Mouse (Mus musculus) adrenal gland, postnatal 25 days (tissue): ENCODE data around the gene Spats2. TPM values are rescaled to one million over a fixed set of nuclear protein-coding genes. Genes with fewer than 3 reads are reported as not detected.
"Not testable (repeated sequence)": the region's sequence is repeated elsewhere in the genome, so short reads cannot be mapped to it uniquely, and the experiment has no call there.

Experiments
- DNase-seq: peaks from one replicate; pipeline ENCODE4 v3.0.0; 2021; ENCODE audit warnings: mixed read lengths
- total RNA-seq: library from RNA; stranded (reverse); gene quantifications from 2 replicates; pipeline ENCODE4 v1.2.3, GENCODE M21; 2021

The Spats2 gene
- total RNA-seq, 1 experiment from 2014 or later = 18.7 TPM

DNA sequence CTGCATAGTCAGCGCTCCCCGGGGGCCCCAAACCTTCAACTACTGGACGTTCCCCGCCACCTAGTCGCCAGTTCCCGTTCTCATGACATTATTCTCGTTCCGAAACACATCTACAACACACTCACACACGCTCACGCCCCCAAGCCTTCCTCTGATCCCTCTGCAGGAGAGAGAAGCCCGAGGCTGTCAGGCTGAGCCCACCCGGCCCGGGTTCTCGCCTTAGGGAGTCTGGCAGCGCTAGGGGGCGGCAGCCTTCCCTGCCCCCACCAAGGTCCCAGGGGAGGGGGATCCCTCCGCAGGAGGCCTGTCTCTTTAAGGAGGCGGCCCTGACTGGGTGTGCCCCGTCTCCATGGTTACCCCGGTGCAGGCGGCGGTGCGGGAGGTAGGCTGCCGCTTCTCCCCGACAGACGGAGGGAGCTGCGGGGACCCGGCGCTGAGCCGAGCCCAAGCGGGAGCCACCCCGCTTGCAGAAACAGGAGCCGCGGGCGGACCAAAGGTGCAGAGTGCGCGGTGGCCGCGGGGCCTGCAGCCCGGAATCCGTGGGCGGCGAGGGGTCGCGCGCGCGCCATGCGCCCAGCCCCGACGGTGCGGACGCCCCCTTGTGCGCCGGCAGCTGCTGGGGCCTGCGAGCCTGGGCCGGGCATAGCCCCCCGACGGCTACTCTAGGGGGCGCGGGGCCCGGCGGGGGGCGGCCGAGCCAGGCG lies 98.6 kb downstream of the Spats2 start, which contains the start of gene Kcnh3:
Gene Kcnh3, plus strand, starts transcription at position 654 of the 704 bp plus-strand sequence.
- DNase-seq = peak; percentile 69

DNA sequence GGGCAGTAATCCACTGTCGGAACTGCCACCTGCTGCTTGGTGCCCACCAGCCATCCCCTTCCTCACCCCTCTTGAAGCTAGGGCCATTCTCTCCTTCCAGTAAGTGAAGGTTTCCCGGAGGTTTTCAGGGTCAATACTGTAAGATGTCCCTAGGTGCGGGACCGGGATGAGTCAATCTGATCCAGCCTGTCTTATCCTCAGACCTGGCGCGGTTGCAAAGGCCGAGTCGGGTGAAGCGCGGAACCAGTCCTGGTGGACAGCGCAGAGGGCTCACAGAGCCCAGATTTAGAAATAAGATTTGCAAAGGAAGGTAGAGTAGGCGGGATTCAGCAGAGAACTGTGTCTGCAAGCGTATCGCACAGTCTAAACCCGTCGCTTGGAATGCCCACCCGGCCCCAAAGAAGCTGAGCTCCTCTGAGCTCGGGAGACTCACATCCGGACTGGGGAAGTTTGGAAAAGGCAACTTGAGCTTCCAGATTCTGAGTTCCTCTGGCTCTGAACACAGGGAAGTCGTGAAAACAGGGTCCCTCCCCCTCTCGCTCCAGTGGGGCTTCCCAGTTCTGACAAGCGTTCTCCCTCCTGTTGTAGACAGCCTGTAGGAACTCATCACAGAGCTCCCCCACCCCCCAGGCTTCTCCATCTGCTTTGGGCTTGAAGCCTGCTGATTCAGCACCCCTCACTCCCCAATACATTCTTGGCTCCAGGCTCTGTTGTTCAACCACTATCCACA lies 99.5 kb downstream of the Spats2 start:
- DNase-seq = peak; percentile 29

DNA sequence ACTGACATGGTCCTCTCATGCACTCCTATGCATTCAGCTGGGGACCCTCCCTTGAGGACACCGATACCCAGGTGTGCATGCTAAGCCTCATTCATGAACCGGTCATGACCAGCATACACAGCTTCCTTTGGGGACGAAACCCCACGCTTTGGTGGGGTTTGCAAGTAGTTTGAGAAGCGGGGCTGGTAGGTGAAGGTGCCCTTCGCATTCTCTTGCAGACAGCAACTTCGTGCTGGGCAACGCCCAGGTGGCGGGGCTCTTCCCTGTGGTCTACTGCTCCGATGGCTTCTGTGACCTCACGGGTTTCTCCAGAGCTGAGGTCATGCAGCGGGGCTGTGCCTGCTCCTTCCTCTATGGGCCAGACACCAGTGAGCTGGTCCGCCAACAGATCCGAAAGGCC lies 100.4 kb downstream of the Spats2 start:
- no peak for DNase-seq

DNA sequence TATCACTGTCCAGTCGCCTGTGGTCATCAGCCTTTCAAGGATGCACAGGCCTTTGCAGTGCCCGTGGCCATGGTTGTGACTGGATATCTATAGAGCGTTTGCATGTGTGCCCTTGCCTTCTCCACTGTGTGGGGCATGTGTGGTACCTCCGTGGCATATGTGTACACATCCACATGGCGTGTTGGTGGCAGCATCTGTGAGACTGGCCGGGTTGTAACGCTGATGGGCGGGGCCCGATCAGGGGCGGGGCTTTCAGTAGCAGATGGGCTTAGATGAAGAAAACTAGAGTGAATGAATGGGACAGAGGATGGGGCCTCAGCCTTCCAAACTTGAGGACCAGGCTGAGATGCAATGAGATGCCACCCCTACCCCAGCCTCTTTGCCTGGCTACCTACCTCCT lies 106.3 kb downstream of the Spats2 start:
- no peak for DNase-seq

DNA sequence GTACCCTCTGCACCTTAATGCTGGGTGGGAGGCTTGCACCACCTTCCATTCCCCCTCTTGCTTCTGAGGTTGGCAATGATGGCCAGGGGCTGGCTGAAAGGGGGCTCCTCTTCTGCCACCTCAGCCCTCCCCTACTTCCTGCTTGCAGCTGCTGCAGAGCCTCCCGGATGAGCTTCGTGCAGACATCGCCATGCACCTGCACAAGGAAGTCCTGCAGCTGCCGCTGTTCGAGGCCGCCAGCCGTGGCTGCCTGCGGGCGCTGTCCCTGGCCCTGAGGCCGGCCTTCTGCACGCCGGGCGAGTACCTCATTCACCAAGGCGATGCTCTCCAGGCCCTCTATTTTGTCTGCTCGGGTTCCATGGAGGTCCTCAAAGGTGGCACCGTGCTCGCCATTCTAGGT lies 108.0 kb downstream of the Spats2 start:
- no peak for DNase-seq

DNA sequence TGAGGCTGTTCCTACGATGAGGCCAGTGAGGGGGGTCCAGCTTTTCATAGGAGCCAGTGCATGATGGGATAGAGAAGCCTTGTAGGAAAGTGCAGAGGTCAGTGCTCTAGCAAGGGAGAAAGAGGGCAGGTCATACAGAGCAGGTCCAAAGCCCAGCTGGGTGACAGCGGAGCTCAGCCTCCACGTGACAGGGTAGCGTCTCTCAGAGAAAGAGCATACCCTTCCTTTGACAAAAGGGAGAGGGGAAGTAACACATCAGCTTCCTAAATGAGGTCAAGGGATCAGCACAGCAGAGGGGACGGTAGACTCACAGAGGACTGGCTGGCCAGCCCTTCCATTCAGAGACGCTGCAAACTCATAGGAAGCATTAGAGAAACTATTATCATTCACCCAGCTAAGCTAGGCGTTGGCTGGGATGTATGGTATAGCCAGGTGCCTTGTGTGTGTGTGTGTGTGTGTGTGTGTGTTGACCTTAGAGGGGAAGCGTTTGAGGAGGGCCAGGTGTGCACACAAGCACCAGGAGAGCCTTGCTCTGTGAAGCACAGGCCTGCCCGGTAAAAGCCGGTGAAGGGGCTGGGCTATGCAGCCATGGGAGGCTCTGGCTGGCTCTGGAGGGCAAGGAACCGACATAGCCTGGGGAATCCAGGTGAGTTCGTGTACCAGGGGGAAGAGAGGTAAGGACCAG lies 108.8 kb downstream of the Spats2 start:
- DNase-seq = no peak

DNA sequence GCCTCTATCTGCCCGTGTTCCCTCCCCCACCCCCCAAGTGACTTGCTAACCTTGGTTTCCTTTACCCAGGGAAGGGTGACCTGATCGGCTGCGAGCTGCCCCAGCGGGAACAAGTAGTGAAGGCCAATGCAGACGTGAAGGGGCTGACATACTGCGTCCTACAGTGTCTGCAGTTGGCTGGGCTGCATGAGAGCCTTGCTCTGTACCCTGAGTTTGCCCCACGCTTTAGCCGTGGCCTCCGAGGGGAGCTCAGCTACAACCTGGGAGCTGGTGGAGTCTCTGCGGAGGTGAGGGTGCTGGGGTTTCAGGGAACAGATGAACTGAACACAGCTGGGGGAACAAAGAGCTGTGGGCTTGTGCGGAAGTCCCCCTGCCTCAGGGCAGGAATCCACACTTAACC lies 112.3 kb downstream of the Spats2 start:
- no peak for DNase-seq

DNA sequence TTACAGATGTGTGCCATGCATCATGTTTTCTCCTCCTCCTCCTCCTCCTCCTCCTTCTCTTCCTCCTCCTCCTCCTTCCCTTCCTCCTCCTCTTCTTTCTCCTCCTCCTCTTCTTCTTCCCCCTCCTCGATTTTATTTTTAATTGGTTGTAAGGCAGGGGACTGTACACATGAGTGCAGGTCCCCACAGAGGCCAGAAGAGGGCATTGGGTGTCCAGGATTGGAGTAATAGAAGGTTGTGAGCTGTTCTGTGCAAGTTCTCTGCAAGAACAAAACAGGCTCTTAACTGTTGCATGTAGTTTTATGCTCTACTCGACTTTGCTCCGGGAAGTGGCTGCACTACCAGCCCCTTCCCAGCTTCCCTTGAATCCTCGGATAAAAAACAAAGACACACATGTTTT lies 114.4 kb downstream of the Spats2 start:
- no peak for DNase-seq

DNA sequence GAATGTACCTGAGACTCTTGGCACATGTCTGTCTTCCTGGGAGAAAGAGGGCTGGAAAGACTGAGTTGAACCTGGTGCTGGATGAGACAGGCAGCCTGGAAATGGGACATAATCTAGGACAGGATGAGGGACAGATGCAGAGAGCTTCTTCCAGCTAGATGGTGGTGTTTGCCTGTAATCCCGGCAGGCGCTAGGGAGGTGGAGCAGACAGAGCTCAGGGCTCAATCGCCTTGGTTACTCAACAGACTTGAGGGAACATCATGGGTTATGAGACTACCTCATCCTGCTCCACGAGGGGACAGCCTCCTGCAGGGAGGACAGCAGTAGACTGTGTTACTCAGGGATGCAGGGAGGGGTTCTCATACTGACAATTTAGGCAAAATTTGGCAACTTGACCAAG lies 115.5 kb downstream of the Spats2 start:
- no peak for DNase-seq

DNA sequence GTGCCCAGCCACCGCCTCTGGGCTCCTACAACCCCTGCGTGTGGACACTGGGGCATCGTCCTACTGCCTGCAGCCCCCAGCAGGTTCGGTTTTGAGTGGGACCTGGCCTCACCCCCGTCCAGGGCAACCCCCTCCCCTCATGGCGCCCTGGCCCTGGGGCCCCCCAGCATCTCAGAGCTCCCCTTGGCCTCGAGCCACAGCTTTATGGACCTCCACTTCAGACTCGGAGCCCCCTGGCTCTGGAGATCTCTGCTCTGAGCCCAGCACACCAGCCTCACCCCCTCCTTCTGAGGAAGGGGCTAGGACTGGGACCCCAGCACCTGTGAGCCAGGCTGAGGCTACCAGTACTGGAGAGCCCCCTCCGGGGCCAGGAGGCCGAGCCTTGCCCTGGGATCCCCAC lies 116.3 kb downstream of the Spats2 start:
- DNase-seq = no peak

DNA sequence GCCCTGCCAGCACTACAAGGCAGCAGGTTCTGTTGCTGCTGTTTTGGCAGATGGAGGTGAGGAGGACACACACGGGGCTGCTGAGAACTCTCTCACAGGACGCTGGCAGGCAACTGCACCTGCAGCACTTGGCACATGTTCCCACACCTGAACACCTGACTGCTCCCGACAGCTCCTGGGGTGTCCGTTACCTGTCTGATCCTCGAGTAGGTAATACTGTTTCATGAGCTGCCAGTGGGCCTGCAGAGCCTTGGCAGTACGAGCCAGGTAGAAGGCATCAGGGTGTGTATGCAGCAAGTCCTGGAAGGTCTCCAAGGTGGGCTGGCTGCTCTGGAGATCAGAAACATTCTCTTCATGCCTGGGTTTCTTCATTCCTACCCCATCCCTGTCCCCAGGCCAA lies 121.0 kb downstream of the Spats2 start:
- not testable (repeated sequence) for DNase-seq

DNA sequence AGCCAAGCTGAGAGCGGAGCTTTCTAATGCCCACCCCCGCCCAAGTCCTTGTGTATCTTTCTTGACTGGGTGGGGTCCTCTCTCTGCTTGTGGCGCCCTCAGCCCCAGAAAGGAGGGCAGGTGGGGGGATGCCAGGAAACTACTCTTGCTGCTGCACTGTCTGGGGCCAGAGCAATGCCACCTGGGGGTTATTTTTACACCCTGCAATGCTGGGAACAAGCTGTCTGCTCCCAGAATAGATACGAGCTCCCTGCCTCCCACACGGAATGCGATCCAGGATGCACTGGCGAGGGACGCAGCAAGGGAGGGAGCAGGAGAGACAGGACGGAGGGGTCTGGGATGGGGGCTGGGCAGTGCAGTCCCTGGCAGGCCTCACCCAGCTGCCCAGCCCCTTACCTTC lies 123.3 kb downstream of the Spats2 start:
- no peak for DNase-seq

DNA sequence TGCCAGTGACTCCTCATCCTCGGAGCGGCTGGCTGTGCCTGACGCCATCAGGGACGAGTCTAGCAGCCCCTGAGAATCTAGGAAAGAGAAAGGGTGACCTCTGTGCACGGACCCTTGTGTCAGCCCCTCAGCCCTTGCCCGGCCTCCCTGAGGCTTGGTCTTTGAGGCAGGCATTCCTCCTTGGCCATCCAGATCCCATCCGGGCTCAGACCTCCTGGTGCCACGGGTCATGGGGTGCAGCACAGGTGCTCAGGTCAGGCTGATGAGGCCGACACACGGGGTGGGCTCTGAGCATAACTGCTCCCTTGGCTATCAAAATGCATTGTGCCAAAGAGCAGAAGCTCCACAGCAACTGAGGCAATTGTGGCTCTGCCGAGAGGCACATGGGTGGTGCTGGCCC lies 124.2 kb downstream of the Spats2 start:
- no peak for DNase-seq

DNA sequence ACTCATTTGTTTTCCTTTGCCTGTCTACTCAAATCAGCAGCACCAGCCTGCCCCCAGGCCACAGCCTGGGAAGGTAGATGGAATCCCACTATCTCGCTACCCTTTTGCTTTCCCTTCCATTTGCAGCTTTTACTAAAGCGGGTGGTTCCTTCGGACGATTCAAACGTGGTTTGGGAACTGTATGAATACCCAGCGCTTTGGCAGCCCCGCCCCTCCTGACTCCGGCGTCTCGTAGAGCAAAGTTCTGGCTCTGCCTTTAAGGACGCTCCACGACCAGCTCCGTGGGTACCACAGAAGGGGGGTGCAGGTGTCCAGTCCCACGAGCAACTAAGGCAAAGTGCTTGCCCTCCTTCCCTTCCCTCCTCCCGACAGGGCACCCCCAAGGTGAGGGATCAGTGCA lies 125.4 kb downstream of the Spats2 start:
- DNase-seq = not testable (repeated sequence)

DNA sequence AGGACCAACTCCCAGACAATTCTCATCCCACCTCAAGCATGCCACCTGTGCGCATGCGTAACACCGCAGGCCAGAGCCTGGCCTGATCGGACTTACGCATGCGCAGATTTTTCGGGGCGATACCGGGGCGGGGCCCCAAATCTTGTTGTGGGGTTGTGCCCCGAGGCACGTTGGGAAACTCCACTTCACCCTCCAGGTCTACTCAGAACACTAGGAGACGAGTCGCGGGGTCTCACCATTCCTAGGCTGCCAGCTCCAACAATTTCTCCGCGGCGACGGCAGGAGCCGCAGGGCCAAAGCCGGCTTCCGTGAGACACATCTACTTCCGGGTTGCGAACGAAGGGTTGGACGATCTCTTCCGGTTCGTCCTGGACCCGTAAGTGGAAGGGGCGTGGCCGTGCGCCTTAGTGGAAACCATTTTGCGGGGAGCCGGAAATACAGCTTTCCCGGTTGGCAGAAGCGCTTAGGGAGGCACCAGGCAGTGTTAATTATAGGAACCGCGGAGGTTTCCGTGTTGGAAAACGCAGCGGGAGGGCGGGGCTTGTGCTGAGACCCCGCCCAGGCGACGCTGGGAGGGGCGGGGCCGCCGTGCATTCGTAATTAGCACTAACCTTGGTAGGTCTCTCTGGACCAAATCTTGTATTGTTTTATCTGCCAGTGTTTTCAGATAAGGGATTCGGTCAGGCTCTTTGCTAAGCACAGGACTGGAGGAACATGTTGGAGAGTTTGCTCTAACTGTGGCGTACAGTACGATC lies 126.1 kb downstream of the Spats2 start, which contains the start of gene Mcrs1:
Gene Mcrs1, minus strand, starts transcription at position 336 of the 755 bp plus-strand sequence.
- DNase-seq = peak; percentile 93

DNA sequence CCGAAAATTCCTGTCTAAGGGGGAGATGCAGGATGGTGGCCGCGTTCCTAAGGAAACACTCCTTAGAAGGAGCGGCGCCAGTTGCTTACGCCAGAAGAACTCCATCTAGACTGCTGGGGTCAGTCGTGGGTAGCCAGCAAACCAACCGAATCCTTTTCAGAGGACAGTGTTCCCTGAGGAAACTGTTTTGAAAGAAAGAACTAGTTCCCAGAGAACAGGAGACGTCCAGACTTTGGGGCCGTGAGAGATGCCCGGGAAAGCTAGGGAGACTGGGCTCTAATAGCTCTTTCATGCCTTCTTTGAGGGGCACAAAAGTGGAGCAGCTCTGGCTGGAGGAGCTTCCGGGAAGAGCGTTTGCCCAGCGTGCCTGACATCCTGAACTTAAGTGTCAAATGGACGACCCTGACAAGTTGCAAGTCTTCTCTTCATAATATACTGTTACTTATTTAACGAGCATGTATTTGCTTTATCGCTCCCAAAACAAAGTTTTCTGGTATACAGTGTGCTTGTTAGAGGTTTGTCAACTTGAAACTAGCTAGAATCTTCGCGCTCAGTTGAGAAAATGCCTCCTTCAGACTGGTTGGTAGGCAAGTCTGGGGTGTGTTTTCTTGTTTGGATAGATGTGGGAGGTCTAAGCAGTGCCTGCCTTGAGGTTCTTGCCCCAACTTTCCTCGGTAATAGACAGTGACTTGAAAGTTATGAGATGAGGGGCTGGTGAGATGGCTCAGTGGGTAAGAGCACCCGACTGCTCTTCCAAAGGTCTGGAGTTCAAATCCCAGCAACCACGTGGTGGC lies 126.9 kb downstream of the Spats2 start:
- no peak for DNase-seq

DNA sequence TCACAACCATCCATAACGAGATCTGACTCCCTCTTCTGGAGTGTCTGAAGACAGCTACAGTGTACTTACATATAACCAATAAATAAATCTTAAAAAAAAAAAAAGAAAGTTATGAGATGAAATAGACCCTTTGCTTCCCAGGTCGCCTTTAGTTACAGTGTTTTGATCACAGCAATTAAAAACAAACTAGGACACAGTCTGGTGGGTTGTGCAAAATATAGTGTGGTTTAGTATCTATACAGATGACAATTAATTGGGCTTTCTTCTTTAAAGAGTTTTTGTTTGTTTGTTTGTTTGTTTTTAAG lies 127.4 kb downstream of the Spats2 start:
- DNase-seq = not testable (repeated sequence)

DNA sequence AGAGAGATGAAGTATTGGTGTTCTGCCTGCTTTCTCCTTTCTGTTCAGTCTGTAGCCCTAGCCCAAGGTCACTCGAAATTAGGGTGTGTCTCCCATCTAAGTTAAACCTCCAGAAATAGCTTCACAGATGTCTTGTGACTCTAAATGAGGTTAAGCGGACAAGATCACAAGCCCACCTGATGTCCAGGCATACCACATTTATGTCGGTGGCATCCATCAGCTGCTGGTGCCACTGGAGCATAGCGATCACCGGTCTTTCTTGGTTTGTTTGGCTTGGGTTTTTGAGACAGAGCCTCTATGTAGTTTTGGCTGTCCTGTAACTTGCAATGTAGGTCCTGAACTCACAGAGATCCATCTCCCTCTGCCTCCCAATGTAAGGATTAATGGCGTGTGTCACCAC lies 128.1 kb downstream of the Spats2 start:
- DNase-seq = no peak

DNA sequence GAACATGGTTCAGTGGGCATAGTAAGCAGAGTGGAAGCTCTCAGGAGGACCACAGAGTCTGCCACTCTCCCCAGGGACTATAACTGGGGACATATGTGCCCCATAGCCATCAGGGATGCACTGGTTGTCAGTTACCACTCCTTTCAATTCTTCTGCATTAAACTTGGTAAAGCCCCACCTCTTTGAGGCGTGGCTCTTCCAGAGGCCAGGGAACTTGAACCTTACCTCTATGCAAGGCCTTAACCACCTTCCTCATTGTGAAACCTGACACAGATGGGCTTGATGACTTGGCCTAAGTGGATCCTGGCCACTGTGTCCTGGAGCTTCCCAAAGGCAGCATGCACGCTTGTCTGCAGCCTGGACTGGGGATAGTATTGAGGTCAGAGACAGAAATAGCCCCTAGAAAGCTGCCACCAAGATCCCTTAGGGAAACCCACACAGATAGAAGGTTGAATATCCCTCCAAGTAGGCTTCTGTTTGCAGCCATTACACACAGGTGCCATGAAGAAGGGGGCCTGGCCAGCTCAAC lies 128.8 kb downstream of the Spats2 start:
- DNase-seq = no peak

DNA sequence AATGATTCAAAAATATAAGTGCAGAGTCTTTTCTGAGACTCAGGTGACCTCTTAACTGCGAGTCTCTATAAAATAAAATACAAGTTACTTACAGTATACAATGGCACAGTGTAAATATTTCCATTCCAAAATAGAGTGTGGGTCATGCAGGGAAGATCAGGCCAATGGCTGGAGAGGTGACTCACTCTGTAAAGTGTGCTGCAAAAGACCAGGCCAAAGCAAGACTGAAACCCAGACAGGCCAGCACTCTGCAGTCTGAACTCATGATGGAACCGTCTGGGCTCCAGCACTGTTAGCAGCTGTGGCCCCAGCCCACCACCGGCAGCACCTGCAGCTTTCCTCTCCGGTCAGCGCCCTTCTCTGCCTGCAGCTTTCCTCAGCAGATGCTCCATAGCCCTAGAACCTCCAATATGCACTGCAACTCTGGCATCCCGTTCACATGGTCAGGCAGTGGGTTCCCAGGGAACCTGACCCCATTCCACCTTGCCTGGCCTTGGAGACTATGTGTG lies 129.6 kb downstream of the Spats2 start:
- DNase-seq = no peak

DNA sequence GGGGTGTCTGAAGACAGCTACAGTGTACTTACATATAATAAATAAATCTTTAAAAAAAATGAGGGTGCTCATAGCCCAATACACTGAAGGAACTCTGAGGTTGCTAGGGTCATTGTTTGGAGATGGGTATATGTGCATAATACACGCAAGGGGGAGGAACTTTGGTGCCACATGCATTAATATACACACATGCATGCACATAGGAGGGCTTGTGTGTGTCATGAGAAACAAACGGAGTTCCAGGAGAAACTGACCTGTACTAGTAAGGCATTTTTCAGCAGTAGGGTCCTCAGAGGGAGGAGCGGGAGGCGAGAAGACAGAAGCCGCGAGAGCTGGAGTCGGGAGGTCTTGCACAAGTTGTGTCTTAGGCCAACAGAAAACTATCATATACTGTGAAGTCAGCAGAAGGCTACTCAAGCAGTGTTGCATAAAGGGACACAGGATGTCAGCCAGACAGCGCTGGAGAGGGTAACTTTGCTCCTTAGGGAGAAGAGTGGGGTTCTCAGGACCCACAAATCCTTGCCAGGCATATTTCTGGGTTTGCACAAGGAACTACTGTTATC lies 133.5 kb downstream of the Spats2 start:
- DNase-seq = no peak
